Mouse (Mus musculus): ENCODE measurements at regions not wholly inside any gene's neighbourhood (a gene's known extent, or its start where the extent isn't known, plus 50 kb on each side); places are given as distances from the start of the nearest gene placed in this dataset.
A peak's percentile ranks its signal among the peaks of the same experiment; 100 is the strongest.

GRCm38 (mm10) chr12:52435795-52436211 is 68.0 kb upstream of the Arhgap5 start:
- H3K9ac ChIP-seq (ENCODE audit: low read length), result no peak overlapping the region
- H3K4me1 ChIP-seq (replicated peaks; ENCODE audit: control insufficient read depth, insufficient read depth, low read length), result no peaks in the 10 kb centered on the region; the same call in 1 of the 2 replicates
- DNase-seq (ENCODE audit: low spot score) (no peak), ATAC-seq (replicated peaks; ENCODE audit: low FRiP score, low TSS enrichment, low read depth) (no peak)
- no peaks in the 10 kb centered on the region for H3K36me3 ChIP-seq (ENCODE audit: control insufficient read depth, insufficient read depth, low read length)
- H3K9me3 ChIP-seq (ENCODE audit: control insufficient read depth, low read length), result no peaks in the 10 kb centered on the region
- 67% methylated on average over 16 of the region's 16 CpGs for WGBS
- H3K27ac ChIP-seq (ENCODE audit: low read depth), result no peak overlapping the region
- H3K4me3 ChIP-seq (ENCODE audit: low read depth, low read length), result no peak overlapping the region
- H3K27me3 ChIP-seq (replicated peaks; ENCODE audit: control insufficient read depth, insufficient read depth, low read length), result no peaks in the 10 kb centered on the region
- no peak overlapping the region for H3K4me2 ChIP-seq (ENCODE audit: low read length)

GRCm38 (mm10) chr12:52436941-52437340 is 66.8 kb upstream of the Arhgap5 start:
- Histone ChIP-seq H3K9me3 (ENCODE audit: control insufficient read depth, low read length) (no peaks in the 10 kb centered on the region), H3K9ac (ENCODE audit: low read length) (no peak overlapping the region), H3K4me1 (replicated peaks; ENCODE audit: control insufficient read depth, insufficient read depth, low read length) (no peaks in the 10 kb centered on the region; the same call in 1 of the 2 replicates), H3K27ac (ENCODE audit: low read depth) (no peak overlapping the region), H3K4me2 (ENCODE audit: low read length) (no peak overlapping the region), H3K27me3 (replicated peaks; ENCODE audit: control insufficient read depth, insufficient read depth, low read length) (no peaks in the 10 kb centered on the region), H3K36me3 (ENCODE audit: control insufficient read depth, insufficient read depth, low read length) (no peaks in the 10 kb centered on the region), H3K4me3 (ENCODE audit: low read depth, low read length) (no peak overlapping the region)
- no peak for ATAC-seq (replicated peaks; ENCODE audit: low FRiP score, low TSS enrichment, low read depth)
- DNase-seq (ENCODE audit: low spot score), result no peak
- 93% methylated on average over 4 of the region's 4 CpGs for WGBS

GRCm38 (mm10) chr12:52439241-52439640 is 64.5 kb upstream of the Arhgap5 start:
- WGBS, result 86% methylated on average over 1 of the region's 1 CpGs
- DNase-seq (ENCODE audit: low spot score), result no peak
- no peak overlapping the region for H3K27ac ChIP-seq (ENCODE audit: low read depth)

GRCm38 (mm10) chr12:52440868-52441365 is 62.9 kb upstream of the Arhgap5 start:
- Histone ChIP-seq H3K4me2 (ENCODE audit: low read length) (no peak overlapping the region), H3K4me1 (replicated peaks; ENCODE audit: control insufficient read depth, insufficient read depth, low read length) (no peaks in the 10 kb centered on the region), H3K9ac (ENCODE audit: low read length) (no peak overlapping the region), H3K9me3 (ENCODE audit: control insufficient read depth, low read length) (no peaks in the 10 kb centered on the region), H3K4me3 (ENCODE audit: low read depth, low read length) (no peak overlapping the region), H3K27me3 (replicated peaks; ENCODE audit: control insufficient read depth, insufficient read depth, low read length) (no peaks in the 10 kb centered on the region), H3K27ac (ENCODE audit: low read depth) (no peak overlapping the region), H3K36me3 (ENCODE audit: control insufficient read depth, insufficient read depth, low read length) (no peaks in the 10 kb centered on the region)
- DNase-seq (ENCODE audit: low spot score) (no peak), ATAC-seq (replicated peaks; ENCODE audit: low FRiP score, low TSS enrichment, low read depth) (no peak)
- WGBS, result 75% methylated on average over 7 of the region's 7 CpGs

More at GRCm38 (mm10) chr12:52439241-52439640, 64.5 kb upstream of the Arhgap5 start:
- no peak overlapping the region for H3K9ac ChIP-seq (ENCODE audit: low read length)
- H3K4me3 ChIP-seq (ENCODE audit: low read depth, low read length), result no peak overlapping the region
- ATAC-seq (replicated peaks; ENCODE audit: low FRiP score, low TSS enrichment, low read depth), result no peak
- no peaks in the 10 kb centered on the region for H3K36me3 ChIP-seq (ENCODE audit: control insufficient read depth, insufficient read depth, low read length)
- H3K9me3 ChIP-seq (ENCODE audit: control insufficient read depth, low read length), result no peaks in the 10 kb centered on the region
- H3K4me2 ChIP-seq (ENCODE audit: low read length), result no peak overlapping the region
- no peaks in the 10 kb centered on the region for H3K27me3 ChIP-seq (replicated peaks; ENCODE audit: control insufficient read depth, insufficient read depth, low read length)
- no peaks in the 10 kb centered on the region for H3K4me1 ChIP-seq (replicated peaks; ENCODE audit: control insufficient read depth, insufficient read depth, low read length)

GRCm38 (mm10) chr12:52442337-52442736 is 61.4 kb upstream of the Arhgap5 start:
- DNase-seq (ENCODE audit: low spot score) (no peak), ATAC-seq (replicated peaks; ENCODE audit: low FRiP score, low TSS enrichment, low read depth) (no peak)
- no peak overlapping the region for H3K4me2 ChIP-seq (ENCODE audit: low read length)
- H3K27ac ChIP-seq (ENCODE audit: low read depth), result no peak overlapping the region
- H3K9me3 ChIP-seq (ENCODE audit: control insufficient read depth, low read length), result no peaks in the 10 kb centered on the region
- no peak overlapping the region for H3K9ac ChIP-seq (ENCODE audit: low read length)
- H3K4me1 ChIP-seq (replicated peaks; ENCODE audit: control insufficient read depth, insufficient read depth, low read length), result no peaks in the 10 kb centered on the region
- H3K36me3 ChIP-seq (ENCODE audit: control insufficient read depth, insufficient read depth, low read length), result no peaks in the 10 kb centered on the region
- no peaks in the 10 kb centered on the region for H3K27me3 ChIP-seq (replicated peaks; ENCODE audit: control insufficient read depth, insufficient read depth, low read length)
- 88% methylated on average over 5 of the region's 5 CpGs for WGBS
- H3K4me3 ChIP-seq (ENCODE audit: low read depth, low read length), result no peak overlapping the region

GRCm38 (mm10) chr12:52445731-52446130 is 58.0 kb upstream of the Arhgap5 start:
- Histone ChIP-seq H3K4me2 (ENCODE audit: low read length) (no peak overlapping the region), H3K9me3 (ENCODE audit: control insufficient read depth, low read length) (no peaks in the 10 kb centered on the region), H3K27me3 (replicated peaks; ENCODE audit: control insufficient read depth, insufficient read depth, low read length) (no peaks in the 10 kb centered on the region), H3K27ac (ENCODE audit: low read depth) (no peak overlapping the region), H3K9ac (ENCODE audit: low read length) (no peak overlapping the region), H3K4me1 (replicated peaks; ENCODE audit: control insufficient read depth, insufficient read depth, low read length) (no peaks in the 10 kb centered on the region), H3K36me3 (ENCODE audit: control insufficient read depth, insufficient read depth, low read length) (no peaks in the 10 kb centered on the region), H3K4me3 (ENCODE audit: low read depth, low read length) (no peak overlapping the region)
- whole genome bisulfite sequencing, result 41% methylated on average over 2 of the region's 2 CpGs
- ATAC-seq (replicated peaks; ENCODE audit: low FRiP score, low TSS enrichment, low read depth) (no peak), DNase-seq (ENCODE audit: low spot score) (peak; percentile 50)

- ATAC-seq (replicated peaks; ENCODE audit: low FRiP score, low TSS enrichment, low read depth), result no peak
These were observed 57.3 kb upstream of the Arhgap5 start for GRCm38 (mm10) chr12:52446501-52446900.

GRCm38 (mm10) chr12:52447482-52447881 is 56.3 kb upstream of the Arhgap5 start:
- Histone ChIP-seq H3K36me3 (ENCODE audit: control insufficient read depth, insufficient read depth, low read length) (no peaks in the 10 kb centered on the region), H3K9ac (ENCODE audit: low read length) (no peak overlapping the region), H3K27ac (ENCODE audit: low read depth) (no peak overlapping the region), H3K4me1 (replicated peaks; ENCODE audit: control insufficient read depth, insufficient read depth, low read length) (no peaks in the 10 kb centered on the region), H3K9me3 (ENCODE audit: control insufficient read depth, low read length) (no peaks in the 10 kb centered on the region), H3K27me3 (replicated peaks; ENCODE audit: control insufficient read depth, insufficient read depth, low read length) (no peaks in the 10 kb centered on the region), H3K4me2 (ENCODE audit: low read length) (no peak overlapping the region), H3K4me3 (ENCODE audit: low read depth, low read length) (no peak overlapping the region)
- no peak for ATAC-seq (replicated peaks; ENCODE audit: low FRiP score, low TSS enrichment, low read depth)
- 62% methylated on average over 5 of the region's 5 CpGs for WGBS
- no peak for DNase-seq (ENCODE audit: low spot score)

More at GRCm38 (mm10) chr12:52446501-52446900, 57.3 kb upstream of the Arhgap5 start:
- H3K4me2 ChIP-seq (ENCODE audit: low read length), result no peak overlapping the region
- no peak for DNase-seq (ENCODE audit: low spot score)
- 64% methylated on average over 7 of the region's 7 CpGs for WGBS
- H3K27ac ChIP-seq (ENCODE audit: low read depth), result peak overlapping the region; percentile 51; the same call in 1 of the 2 replicates
- no peaks in the 10 kb centered on the region for H3K4me1 ChIP-seq (replicated peaks; ENCODE audit: control insufficient read depth, insufficient read depth, low read length)
- no peaks in the 10 kb centered on the region for H3K36me3 ChIP-seq (ENCODE audit: control insufficient read depth, insufficient read depth, low read length)
- no peak overlapping the region for H3K9ac ChIP-seq (ENCODE audit: low read length)
- H3K27me3 ChIP-seq (replicated peaks; ENCODE audit: control insufficient read depth, insufficient read depth, low read length), result no peaks in the 10 kb centered on the region
- no peaks in the 10 kb centered on the region for H3K9me3 ChIP-seq (ENCODE audit: control insufficient read depth, low read length)
- H3K4me3 ChIP-seq (ENCODE audit: low read depth, low read length), result no peak overlapping the region

- WGBS, result 30% methylated on average over 1 of the region's 1 CpGs
These were observed 55.6 kb upstream of the Arhgap5 start for GRCm38 (mm10) chr12:52448218-52448617.

More at GRCm38 (mm10) chr12:52448218-52448617, 55.6 kb upstream of the Arhgap5 start:
- ATAC-seq (replicated peaks; ENCODE audit: low FRiP score, low TSS enrichment, low read depth) (peak; percentile 79), DNase-seq (ENCODE audit: low spot score) (peak; percentile 63)
- Histone ChIP-seq H3K27ac (ENCODE audit: low read depth) (no peak overlapping the region), H3K4me3 (ENCODE audit: low read depth, low read length) (no peak overlapping the region), H3K9me3 (ENCODE audit: control insufficient read depth, low read length) (no peaks in the 10 kb centered on the region), H3K9ac (ENCODE audit: low read length) (no peak overlapping the region), H3K27me3 (replicated peaks; ENCODE audit: control insufficient read depth, insufficient read depth, low read length) (no peaks in the 10 kb centered on the region), H3K4me1 (replicated peaks; ENCODE audit: control insufficient read depth, insufficient read depth, low read length) (no peaks in the 10 kb centered on the region), H3K36me3 (ENCODE audit: control insufficient read depth, insufficient read depth, low read length) (no peaks in the 10 kb centered on the region), H3K4me2 (ENCODE audit: low read length) (no peak overlapping the region)

Data from intestine, embryonic 14.5 days (tissue).